Mouse (Mus musculus) urinary bladder, adult 2 months (tissue): ENCODE results near the gene Eef1b2. TPM values are rescaled to one million over a fixed set of nuclear protein-coding genes. Genes with fewer than 3 reads are reported as not detected.

Source experiments
- polyA plus RNA-seq: library from polyadenylated mRNA; depleted of rRNA; stranded (reverse); fragments of >200 nt; gene quantifications from 2 replicates; pipeline ENCODE4 v1.2.3, GENCODE M21; 2012; rRNA removed

Eef1b2 gene
- polyA plus RNA-seq, 1 experiment: 954 TPM

Other genes starting within 250 kb of the Eef1b2 start
- gene Ino80d, start 62.2 kb upstream of the Eef1b2 start, polyA plus RNA-seq: 7.6 and 8.4 TPM in 2 replicates
- 79.8 and 88.5 TPM in 2 replicates for gene Ndufs1, start within 50 bp of the Eef1b2 start, polyA plus RNA-seq
- gene Gpr1, start 37.7 kb downstream of the Eef1b2 start, polyA plus RNA-seq: 2.8 and 2.9 TPM in 2 replicates
- gene Zdbf2, start 96.4 kb downstream of the Eef1b2 start, polyA plus RNA-seq: 0.23 and 0.31 TPM in 2 replicates